Mouse (Mus musculus) monocyte, adult 5-6 weeks (primary cell): ENCODE measurements around the gene Bgn. TPM values are rescaled to one million over a fixed set of nuclear protein-coding genes. Genes with fewer than 3 reads are reported as not detected.

Experiments used
- total RNA-seq: library from RNA; stranded (forward); fragments of 200-1000, 200-491, 200-594 nt; gene quantifications from 3 replicates; pipeline ENCODE4 v1.2.3, GENCODE M21; 2017

Bgn gene
- total RNA-seq, 1 experiment from 2014 or later = not detected

Other genes with a start within 250 kb of the Bgn start
- gene Xlr4c, start 240.5 kb upstream of the Bgn start, total RNA-seq = 3.9 to 27.0 TPM (median 6.7 TPM) in 3 replicates
- not detected in 3 replicates for gene Xlr3c, start 218.2 kb upstream of the Bgn start, total RNA-seq
- not detected in 3 replicates for gene Xlr5a, start 190.6 kb upstream of the Bgn start, total RNA-seq
- gene Xlr5c, start 190.6 kb upstream of the Bgn start, total RNA-seq = not detected in 3 replicates
- not detected in 3 replicates for gene Gm45015, start 146.8 kb upstream of the Bgn start, total RNA-seq
- gene Zfp275, start 141.0 kb upstream of the Bgn start, total RNA-seq = 5.9 to 13.7 TPM (median 12.7 TPM) in 3 replicates
- not detected in 3 replicates for gene Gm18336, start 84.9 kb upstream of the Bgn start, total RNA-seq
- 0.10 TPM in 1 of 3 replicates, not detected in the others for gene Zfp92, start 72.5 kb upstream of the Bgn start, total RNA-seq
- gene Trex2, start 48.3 kb upstream of the Bgn start, total RNA-seq = not detected in 3 replicates
- gene Haus7, start 24.6 kb upstream of the Bgn start, total RNA-seq = 16.3 to 24.5 TPM (median 18.2 TPM) in 3 replicates
- gene Atp2b3, start 19.5 kb downstream of the Bgn start, total RNA-seq = not detected in 3 replicates
- not detected in 3 replicates for gene Dusp9, start 155.8 kb downstream of the Bgn start, total RNA-seq
- 0.97 TPM in 1 of 3 replicates, not detected in the others for gene Pnck, start 176.5 kb downstream of the Bgn start, total RNA-seq
- gene Slc6a8, start 189.5 kb downstream of the Bgn start, total RNA-seq = 0.49 TPM in 1 of 3 replicates, not detected in the others
- 223 to 253 TPM (median 241 TPM) in 3 replicates for gene Bcap31, start 232.6 kb downstream of the Bgn start, total RNA-seq
- gene Abcd1, start 233.0 kb downstream of the Bgn start, total RNA-seq = 23.6 to 41.6 TPM (median 26.6 TPM) in 3 replicates